In genomic region chr16:49699821-49700220, GRCm38 (mm10) we compare ENCODE assay signal across 8 mouse cellular contexts. TPM values are rescaled to one million over a fixed set of nuclear protein-coding genes. Genes with fewer than 3 reads are reported as not detected.
DNase-seq lines count a peak whose midpoint lies in the region; ATAC-seq and TF ChIP-seq lines count a peak whose summit lies in the region.

No protein-coding gene starts in this region.

- H3K4me1 ChIP-seq in embryonic facial prominence, embryonic 13.5 days, result peaks cover 3% of the 10 kb centered on the region; the same call in 1 of the 2 replicates
- H3K4me1 ChIP-seq in limb, embryonic 11.5 days (ENCODE audit: control insufficient read depth, insufficient read depth, low read length), result no peaks in the 10 kb centered on the region
- peaks cover 18% of the 10 kb centered on the region for H3K4me1 ChIP-seq in neural tube, embryonic 13.5 days (replicated peaks)

- WGBS in embryonic facial prominence, embryonic 13.5 days, result 32% methylated on average over 5 of the region's 5 CpGs
- WGBS in limb, embryonic 11.5 days, result 47% methylated on average over 5 of the region's 5 CpGs
- WGBS in neural tube, embryonic 13.5 days, result 33% methylated on average over 5 of the region's 5 CpGs

- peak overlapping the region; percentile 81 for H3K4me2 ChIP-seq in embryonic facial prominence, embryonic 13.5 days
- H3K4me2 ChIP-seq in limb, embryonic 11.5 days (ENCODE audit: low read depth, severe bottlenecking), result peak overlapping the region; percentile 45
- peak overlapping the region; percentile 80 for H3K4me2 ChIP-seq in neural tube, embryonic 13.5 days

- ATAC-seq in embryonic facial prominence, embryonic 13.5 days (ENCODE audit: insufficient number of reproducible peaks, insufficient read depth, low FRiP score, low TSS enrichment, low read depth), result no peak
- no peak for ATAC-seq in limb, embryonic 11.5 days (ENCODE audit: insufficient number of reproducible peaks, low FRiP score, low TSS enrichment, low read depth)
- ATAC-seq in neural tube, embryonic 13.5 days (ENCODE audit: low read depth), result no peak
- no peak for ATAC-seq in megakaryocyte-erythroid progenitor cell, adult 5-6 weeks (replicated peaks; ENCODE audit: low FRiP score, low TSS enrichment, poor library complexity, severe bottlenecking)

- H3K27ac ChIP-seq in left cerebral cortex, adult 2 months, result peak overlapping the region; percentile 81; the same call in 1 of the 2 replicates
- H3K27ac ChIP-seq in embryonic facial prominence, embryonic 13.5 days, result no peak overlapping the region
- no peak overlapping the region for H3K27ac ChIP-seq in limb, embryonic 11.5 days (replicated peaks; ENCODE audit: low read depth, low read length)
- H3K27ac ChIP-seq in neural tube, embryonic 13.5 days (replicated peaks), result no peak overlapping the region; the same call in 1 of the 2 replicates

- no peak for DNase-seq in left cerebral cortex, adult 2 months (ENCODE audit: extremely low spot score in 1 of 2, low spot score in 2 of 2)
- no peak for DNase-seq in left cerebral cortex, postnatal 10 days (ENCODE audit: extremely low spot score in 1 of 2, low spot score in 2 of 2)
- DNase-seq in limb, embryonic 11.5 days (ENCODE audit: low spot score), result no peak
- DNase-seq in left cerebral cortex, postnatal 36 days (ENCODE audit: low spot score in 2 of 2), result no peak
- DNase-seq in layer of hippocampus, adult 9-10 months (ENCODE audit: low spot score), result no peak

- no peak for TF ChIP-seq CTCF in left cerebral cortex, adult 2 months (IDR thresholded peaks at IDR 0.05)

- no peaks in the 10 kb centered on the region for H3K27me3 ChIP-seq in embryonic facial prominence, embryonic 13.5 days
- no peaks in the 10 kb centered on the region for H3K27me3 ChIP-seq in limb, embryonic 11.5 days (ENCODE audit: control insufficient read depth, insufficient read depth, low read length)
- no peaks in the 10 kb centered on the region for H3K27me3 ChIP-seq in neural tube, embryonic 13.5 days

- intact Hi-C loops in left cerebral cortex, adult 2 months (cut with DNase I), result loop anchor here (1.0 to 5.0 kb wide), 4 partner anchors 52 to 198 kb away; no protein-coding TSS in a partner anchor
- intact Hi-C loops in left cerebral cortex, postnatal 10 days (cut with DNase I), result loop anchor here (5.0 kb wide), 1 partner anchor 157 kb away; no protein-coding TSS in a partner anchor
- intact Hi-C loops in left cerebral cortex, postnatal 36 days (cut with DNase I), result loop anchor here (2.0 to 5.0 kb wide), 2 partner anchors 83 to 155 kb away; no protein-coding TSS in a partner anchor

- no peaks in the 10 kb centered on the region for H3K9me3 ChIP-seq in embryonic facial prominence, embryonic 13.5 days
- no peaks in the 10 kb centered on the region for H3K9me3 ChIP-seq in limb, embryonic 11.5 days (ENCODE audit: control insufficient read depth, low read length)
- no peaks in the 10 kb centered on the region for H3K9me3 ChIP-seq in neural tube, embryonic 13.5 days

- H3K36me3 ChIP-seq in embryonic facial prominence, embryonic 13.5 days, result no peaks in the 10 kb centered on the region
- H3K36me3 ChIP-seq in limb, embryonic 11.5 days (ENCODE audit: control insufficient read depth, insufficient read depth, low read length), result no peaks in the 10 kb centered on the region
- no peaks in the 10 kb centered on the region for H3K36me3 ChIP-seq in neural tube, embryonic 13.5 days

- peak overlapping the region; percentile 81 for H3K9ac ChIP-seq in embryonic facial prominence, embryonic 13.5 days
- H3K9ac ChIP-seq in limb, embryonic 11.5 days (ENCODE audit: low read length), result no peak overlapping the region; the same call in 1 of the 2 replicates
- H3K9ac ChIP-seq in neural tube, embryonic 13.5 days, result peak overlapping the region; percentile 79; the same call in 1 of the 2 replicates

- H3K4me3 ChIP-seq in left cerebral cortex, adult 2 months, result peak overlapping the region; percentile 93
- H3K4me3 ChIP-seq in embryonic facial prominence, embryonic 13.5 days, result peak overlapping the region; percentile 82
- H3K4me3 ChIP-seq in limb, embryonic 11.5 days (ENCODE audit: low read depth, low read length), result peak overlapping the region; percentile 64
- H3K4me3 ChIP-seq in neural tube, embryonic 13.5 days, result peak overlapping the region; percentile 81

RNA-seq across cellular contexts. Expression of gene Ift57, which starts 0.8 kb away (rescaled TPM):
- 10 to 100 TPM; 54.2 to 56.3 TPM for total RNA-seq in left cerebral cortex, adult 2 months (2021)
- 10 to 100 TPM; 52.2 to 54.3 TPM for total RNA-seq in left cerebral cortex, postnatal 10 days (2021)
- 37.7 and 41.5 TPM in 2 replicates for polyA plus RNA-seq in embryonic facial prominence, embryonic 13.5 days (2015; fragmentation: Nextera tagmentation; extraction: Ambion mirVana)
- polyA plus RNA-seq in limb, embryonic 11.5 days (2014; fragmentation: Nextera tagmentation; extraction: Ambion mirVana), result 22.6 and 24.5 TPM in 2 replicates
- 38.6 and 39.9 TPM in 2 replicates for polyA plus RNA-seq in neural tube, embryonic 13.5 days (2015; fragmentation: Nextera tagmentation; extraction: Ambion mirVana)
- 10 to 100 TPM; 54.7 to 55.6 TPM for total RNA-seq in left cerebral cortex, postnatal 36 days (2021)
- total RNA-seq in megakaryocyte-erythroid progenitor cell, adult 5-6 weeks (2014; fragmentation: Nextera tagmentation), result 6.6 and 7.8 TPM in 2 replicates
- 19.8 and 26.7 TPM in 2 replicates for total RNA-seq in megakaryocyte-erythroid progenitor cell, adult 5-6 weeks (2017)
